Comparison of ENCODE assay signal across 10 mouse cellular contexts in genomic region chr17:54192231-54192573, GRCm38 (mm10).
"Had no signal": no experiment of that assay in that cellular context is flagged by ENCODE, and none has a peak within 500 bp of the region (broad histone marks: within the 10 kb centered on the region; RNA-seq: fewer than 3 reads in every experiment).

No protein-coding gene starts in this region.

- H3K9ac ChIP-seq: liver, embryonic 13.5 days; midbrain, embryonic 12.5 days had no signal

- ATAC-seq: intestine, postnatal 0 days had no signal

- H3K27me3 ChIP-seq: liver, embryonic 13.5 days; midbrain, embryonic 12.5 days had no signal

- H3K9me3 ChIP-seq: liver, embryonic 13.5 days; midbrain, embryonic 12.5 days had no signal

- H3K4me2 ChIP-seq: liver, embryonic 13.5 days; midbrain, embryonic 12.5 days had no signal

- H3K36me3 ChIP-seq: liver, embryonic 13.5 days; midbrain, embryonic 12.5 days had no signal

- H3K4me3 ChIP-seq: left cerebral cortex, adult 2 months; liver, embryonic 13.5 days; midbrain, embryonic 12.5 days had no signal

- H3K4me1 ChIP-seq: liver, embryonic 13.5 days; midbrain, embryonic 12.5 days had no signal

- H3K27ac ChIP-seq: kidney, postnatal 0 days; left cerebral cortex, adult 2 months; liver, embryonic 13.5 days; midbrain, embryonic 12.5 days had no signal

- DNase-seq: liver, embryonic 13.5 days; lung, adult 2 months; lung, postnatal 14 days; lung, postnatal 4 days; thymus, adult 18-20 months; thymus, postnatal 36 days had no signal
